ENCODE assay signal across 8 mouse cellular contexts in genomic region chr6:47877058-47877457, GRCm38 (mm10). TPM values are rescaled to one million over a fixed set of nuclear protein-coding genes. Genes with fewer than 3 reads are reported as not detected.
A peak's percentile ranks its signal among the peaks of the same experiment; 100 is the strongest.
DNase-seq lines count a peak whose midpoint lies in the region; ATAC-seq and TF ChIP-seq lines count a peak whose summit lies in the region.

Zfp282 (plus strand) TSS chr6:47877204.

- H3K4me2 ChIP-seq in heart, embryonic 13.5 days: peak within 1 kb of the TSS; percentile 92
- peak within 1 kb of the TSS; percentile 90 for H3K4me2 ChIP-seq in forebrain, embryonic 14.5 days (ENCODE audit: low read length)

- no peak for TF ChIP-seq CTCF in ES-Bruce4 (IDR thresholded peaks at IDR 0.05; ENCODE audit: low read depth, low read length)
- TF ChIP-seq CTCF in olfactory bulb, adult 2 months (IDR thresholded peaks at IDR 0.05; ENCODE audit: insufficient read depth, low read depth, low read length): no peak

- ATAC-seq in heart, embryonic 13.5 days (ENCODE audit: extremely low read depth, insufficient number of reproducible peaks, low FRiP score, low TSS enrichment): no peak
- ATAC-seq in forebrain, embryonic 14.5 days: no peak

- 7% methylated on average over 9 of the region's 9 CpGs for WGBS in heart, embryonic 13.5 days
- WGBS in forebrain, embryonic 14.5 days: 7% methylated on average over 9 of the region's 9 CpGs
- WGBS in olfactory bulb, adult 2 months: 2% methylated on average over 9 of the region's 9 CpGs

- no peak for TF ChIP-seq EP300 in ES-Bruce4 (IDR thresholded peaks at IDR 0.05; ENCODE audit: insufficient read depth, low read depth, low read length)

- H3K4me1 ChIP-seq in heart, embryonic 13.5 days: peaks cover 19% of the 10 kb centered on the region
- no peaks in the 10 kb centered on the region for H3K4me1 ChIP-seq in ES-Bruce4 (ENCODE audit: control insufficient read depth, insufficient read depth, low read length)
- H3K4me1 ChIP-seq in forebrain, embryonic 14.5 days (ENCODE audit: control insufficient read depth, insufficient read depth, low read length): peaks cover 11% of the 10 kb centered on the region
- H3K4me1 ChIP-seq in olfactory bulb, adult 2 months (ENCODE audit: control insufficient read depth, insufficient read depth, low read length): peaks cover 18% of the 10 kb centered on the region

- H3K9me3 ChIP-seq in heart, embryonic 13.5 days: no peaks in the 10 kb centered on the region
- no peaks in the 10 kb centered on the region for H3K9me3 ChIP-seq in ES-Bruce4 (replicated peaks; ENCODE audit: control insufficient read depth, insufficient read depth, low read length, poor library complexity, severe bottlenecking)
- H3K9me3 ChIP-seq in forebrain, embryonic 14.5 days (replicated peaks; ENCODE audit: control insufficient read depth, low read length): no peaks in the 10 kb centered on the region

- TF ChIP-seq POLR2A in ES-Bruce4 (IDR thresholded peaks at IDR 0.05; ENCODE audit: insufficient read depth, low read length): no peak
- no peak for TF ChIP-seq POLR2A in olfactory bulb, adult 2 months (IDR thresholded peaks at IDR 0.05; ENCODE audit: insufficient read depth, low read depth, low read length)

- peak within 1 kb of the TSS; percentile 88 for H3K4me3 ChIP-seq in heart, embryonic 13.5 days
- H3K4me3 ChIP-seq in ES-Bruce4 (ENCODE audit: low read depth, low read length): peak within 1 kb of the TSS; percentile 83
- peak within 1 kb of the TSS; percentile 86 for H3K4me3 ChIP-seq in forebrain, embryonic 14.5 days (ENCODE audit: low read depth, low read length)
- peak within 1 kb of the TSS; percentile 91 for H3K4me3 ChIP-seq in olfactory bulb, adult 2 months (ENCODE audit: insufficient read depth, low read depth, low read length)

- no peak for DNase-seq in heart, adult 8-10 months (ENCODE audit: low spot score)
- DNase-seq in forebrain, embryonic 14.5 days (ENCODE audit: low spot score): no peak
- no peak for DNase-seq in left cerebral cortex, postnatal 36 days (ENCODE audit: low spot score in 2 of 2)
- no peak for DNase-seq in gastrocnemius, adult 18-20 months (ENCODE audit: low spot score)
- DNase-seq in cerebellum, postnatal 4 days (ENCODE audit: low spot score in 2 of 2): no peak

- peak within 1 kb of the TSS; percentile 96 for H3K9ac ChIP-seq in heart, embryonic 13.5 days
- H3K9ac ChIP-seq in ES-Bruce4 (ENCODE audit: low read depth, poor library complexity, severe bottlenecking): peak within 1 kb of the TSS; percentile 86
- peak within 1 kb of the TSS; percentile 96 for H3K9ac ChIP-seq in forebrain, embryonic 14.5 days (ENCODE audit: low read length)

- intact Hi-C loops in left cerebral cortex, postnatal 36 days (cut with DNase I): loop anchor here (5.0 kb wide), 2 partner anchors 40 to 45 kb away; partner anchors contain the start of genes Zfp212 and Zfp398

- no peaks in the 10 kb centered on the region for H3K27me3 ChIP-seq in heart, embryonic 13.5 days (replicated peaks)
- no peaks in the 10 kb centered on the region for H3K27me3 ChIP-seq in ES-Bruce4 (ENCODE audit: control insufficient read depth, insufficient read depth, low read length, poor library complexity, severe bottlenecking)
- H3K27me3 ChIP-seq in forebrain, embryonic 14.5 days (replicated peaks; ENCODE audit: control insufficient read depth, insufficient read depth, low read length): no peaks in the 10 kb centered on the region

- peak within 1 kb of the TSS; percentile 98 for H3K27ac ChIP-seq in heart, embryonic 13.5 days (replicated peaks)
- peak within 1 kb of the TSS; percentile 46; the same call in 1 of the 2 replicates for H3K27ac ChIP-seq in ES-Bruce4 (ENCODE audit: insufficient read depth, low read length)
- H3K27ac ChIP-seq in forebrain, embryonic 14.5 days (ENCODE audit: low read depth, low read length): peak within 1 kb of the TSS; percentile 98
- H3K27ac ChIP-seq in olfactory bulb, adult 2 months (ENCODE audit: insufficient read depth, low read depth, low read length): peak within 1 kb of the TSS; percentile 85

- H3K36me3 ChIP-seq in heart, embryonic 13.5 days: peaks cover 25% of the 10 kb centered on the region
- H3K36me3 ChIP-seq in ES-Bruce4 (ENCODE audit: control insufficient read depth, insufficient read depth, low read length, poor library complexity, severe bottlenecking): no peaks in the 10 kb centered on the region
- H3K36me3 ChIP-seq in forebrain, embryonic 14.5 days (ENCODE audit: control insufficient read depth, insufficient read depth, low read length): peaks cover 26% of the 10 kb centered on the region

RNA-seq across cellular contexts. Expression of gene Zfp282, which starts in this region (rescaled TPM):
- 7.6 TPM in 2 replicates for polyA plus RNA-seq in heart, embryonic 13.5 days (2015; fragmentation: Nextera tagmentation; extraction: Ambion mirVana)
- 1 to 10 TPM; 3.7 to 4.5 (median 4.2) TPM for total RNA-seq in heart, adult 8-10 months (2022)
- 2.7 and 3.3 TPM in 2 replicates for polyA plus RNA-seq in ES-Bruce4 (2011; ENCODE audit: insufficient read depth, insufficient read length, low read depth, missing spikeins)
- 12.5 and 18.0 TPM in 2 replicates for polyA plus RNA-seq in forebrain, embryonic 14.5 days (2014; fragmentation: Nextera tagmentation; extraction: Ambion mirVana)
- 10 to 100 TPM; 14.0 to 14.8 TPM for total RNA-seq in left cerebral cortex, postnatal 36 days (2021)
- not detected in 2 replicates for polyA plus RNA-seq in olfactory bulb, adult 2 months (2012; ENCODE audit: insufficient read depth, insufficient read length, low replicate concordance, missing spikeins)
- total RNA-seq in gastrocnemius, adult 18-20 months (2021): 1 to 10 TPM; 5.3 to 5.9 TPM

Comparison
In these comparisons a context has a peak if more than half of its experiments do, and no peak if none do; other contexts are left out.
1. H3K27ac ChIP-seq: peak in every context shown above with its lines; median percentile 98 in heart, embryonic 13.5 days; 98 in forebrain, embryonic 14.5 days; 85 in olfactory bulb, adult 2 months; 46 in ES-Bruce4.